Mouse (Mus musculus) embryonic fibroblast, embryonic 13.5 days (primary cell): ENCODE results near the gene Optc.

Source experiments
- CTCF ChIP-seq: IDR thresholded peaks from 2 replicates; pipeline ENCODE4 v1.5.1; 2011; ENCODE audit warnings: mild to moderate bottlenecking, control low read depth, low read length, moderate library complexity, borderline replicate concordance; ENCODE audit not compliant: insufficient read depth
- POLR2A ChIP-seq: IDR thresholded peaks from 2 replicates; pipeline ENCODE4 v1.6.1; 2011; ENCODE audit warnings: low read depth, mild to moderate bottlenecking, control low read depth, low read length, moderate library complexity

DNA sequence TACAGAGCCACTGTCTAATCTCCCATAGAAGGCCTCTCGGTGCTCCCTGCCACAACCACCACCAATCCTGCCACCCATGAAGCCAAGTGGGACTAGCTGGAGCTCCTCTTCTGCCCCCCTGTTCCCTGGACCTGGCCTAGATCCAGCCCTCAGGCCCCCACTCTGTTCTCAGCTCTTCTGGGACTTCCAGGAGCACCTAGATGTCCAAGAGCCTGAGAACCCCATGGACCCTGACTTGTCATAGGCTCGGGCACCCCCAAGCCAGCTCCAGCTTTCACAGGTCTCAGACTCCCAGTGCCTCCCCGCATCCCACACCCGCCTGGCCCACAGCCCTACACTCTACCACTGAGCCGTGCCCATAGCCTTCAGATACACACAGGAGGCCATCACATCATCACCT lies 15.3 kb upstream of the Optc start:
- TF ChIP-seq CTCF, result no peak
- no peak for TF ChIP-seq POLR2A
